Mouse (Mus musculus) CH12.LX (cell line): ENCODE data around the gene Neurl4. TPM values are rescaled to one million over a fixed set of nuclear protein-coding genes. Genes with fewer than 3 reads are reported as not detected.

Source experiments
- DNase-seq: peaks from one replicate; pipeline ENCODE4 v3.0.0-alpha.2; 2013; ENCODE audit errors: extremely low read depth
- H3K27ac ChIP-seq: 2 replicates; pipeline ENCODE4 v1.5.1; 2012; ENCODE audit warnings: low read depth, mild to moderate bottlenecking, control low read depth, moderate library complexity; ENCODE audit not compliant: insufficient read depth
- H3K27me3 ChIP-seq: replicated peaks from 2 replicates; pipeline ENCODE3; 2012; ENCODE audit warnings: inconsistent platforms
- H3K36me3 ChIP-seq, 2 experiments: replicated peaks in 1 of 2; 2 replicates each; pipeline versions ENCODE3 to v1.6.1; 2012; ENCODE audit warnings: inconsistent platforms in 1 of 2, low read length in 1 of 2, mild to moderate bottlenecking in 1 of 2, mixed read lengths in 1 of 2, moderate library complexity in 1 of 2; ENCODE audit not compliant: control insufficient read depth in 1 of 2, insufficient read depth in 1 of 2
- H3K4me1 ChIP-seq, 2 experiments: 2 replicates each; pipeline ENCODE4 v1.6.1; 2012; ENCODE audit warnings: inconsistent platforms in 1 of 2, moderate library complexity in 1 of 2; ENCODE audit not compliant: insufficient read depth in 2 of 2, control insufficient read depth in 1 of 2
- H3K4me2 ChIP-seq: 2 replicates; pipeline ENCODE4 v1.6.1; 2012; ENCODE audit warnings: low read depth, mild to moderate bottlenecking, control low read depth; ENCODE audit not compliant: poor library complexity, insufficient read depth, severe bottlenecking
- H3K4me3 ChIP-seq, 3 experiments: fragments of 150-350 bp in 1 of 3; sonication (generic) in 1 of 3; replicated peaks in 1 of 3; 2 replicates each; pipeline versions ENCODE3 to v1.5.1; 2011 to 2012; ENCODE audit warnings: low read depth in 2 of 3, low read length in 2 of 3, mild to moderate bottlenecking in 2 of 3, moderate library complexity in 2 of 3, control low read depth in 1 of 3, improper control_type of control experiment in 1 of 3, inconsistent platforms in 1 of 3, mixed read lengths in 1 of 3; ENCODE audit not compliant: poor library complexity in 1 of 3
- H3K79me2 ChIP-seq: replicated peaks from 2 replicates; pipeline ENCODE4 v1.6.1; 2012; ENCODE audit warnings: mild to moderate bottlenecking, moderate library complexity; ENCODE audit not compliant: control insufficient read depth, poor library complexity, insufficient read depth, severe bottlenecking; ENCODE audit errors: extremely low read depth
- H3K9ac ChIP-seq: 2 replicates; pipeline ENCODE4 v1.6.1; 2012; ENCODE audit warnings: low read depth, mild to moderate bottlenecking, control low read depth, moderate library complexity; ENCODE audit not compliant: insufficient read depth
- H3K9me3 ChIP-seq: replicated peaks from 2 replicates; pipeline ENCODE3; 2012; ENCODE audit warnings: low read length, inconsistent platforms, mixed read lengths
- BHLHE40 ChIP-seq: IDR thresholded peaks from 2 replicates; pipeline ENCODE4 v1.6.1; 2011; ENCODE audit warnings: mild to moderate bottlenecking, low read depth, low read length, improper control_type of control experiment
- CHD1 ChIP-seq: IDR thresholded peaks from 2 replicates; pipeline ENCODE4 v1.6.1; 2012; ENCODE audit warnings: low read depth, low read length, improper control_type of control experiment, inconsistent platforms
- CHD2 ChIP-seq: IDR thresholded peaks from 2 replicates; pipeline ENCODE4 v1.6.1; 2011; ENCODE audit warnings: low read length, improper control_type of control experiment
- E2F4 ChIP-seq: IDR thresholded peaks from 2 replicates; pipeline ENCODE4 v1.6.1; 2011; ENCODE audit warnings: low read depth, low read length, improper control_type of control experiment; ENCODE audit not compliant: insufficient replicate concordance
- ELF1 ChIP-seq: IDR thresholded peaks from 2 replicates; pipeline ENCODE4 v1.6.1; 2014; ENCODE audit warnings: low read depth, mild to moderate bottlenecking, inconsistent platforms, low read length, improper control_type of control experiment
- EP300 ChIP-seq: IDR thresholded peaks from 2 replicates; pipeline ENCODE4 v1.6.1; 2011; ENCODE audit warnings: low read length, improper control_type of control experiment
- IRF4 ChIP-seq: IDR thresholded peaks from 2 replicates; pipeline ENCODE4 v1.6.1; 2014; ENCODE audit warnings: low read depth, mild to moderate bottlenecking, inconsistent platforms, low read length, improper control_type of control experiment
- JUN ChIP-seq: IDR thresholded peaks from 2 replicates; pipeline ENCODE4 v1.6.1; 2011; ENCODE audit warnings: low read depth, mild to moderate bottlenecking, low read length, improper control_type of control experiment, moderate library complexity; ENCODE audit not compliant: insufficient read depth
- JUND ChIP-seq: conservative IDR thresholded peaks from 2 replicates; pipeline ENCODE4 v1.6.1; 2011; ENCODE audit warnings: low read depth, low read length, improper control_type of control experiment
- KAT2A ChIP-seq: IDR thresholded peaks from 2 replicates; pipeline ENCODE4 v1.6.1; 2012; ENCODE audit warnings: low read length, improper control_type of control experiment, inconsistent platforms; ENCODE audit not compliant: insufficient replicate concordance
- MAX ChIP-seq: IDR thresholded peaks from 2 replicates; pipeline ENCODE4 v1.6.1; 2011; ENCODE audit warnings: low read length, improper control_type of control experiment
- MXI1 ChIP-seq: IDR thresholded peaks from 2 replicates; pipeline ENCODE4 v1.6.1; 2011; ENCODE audit warnings: mild to moderate bottlenecking, low read depth, low read length, improper control_type of control experiment
- NRF1 ChIP-seq: IDR thresholded peaks from 2 replicates; pipeline ENCODE4 v1.6.1; 2014; ENCODE audit warnings: low read depth, mild to moderate bottlenecking, inconsistent platforms, low read length, improper control_type of control experiment, moderate library complexity
- PAX5 ChIP-seq: IDR thresholded peaks from 2 replicates; pipeline ENCODE4 v1.6.1; 2012; ENCODE audit warnings: low read length, inconsistent platforms, mixed read lengths
- POLR2A ChIP-seq: IDR thresholded peaks from 2 replicates; pipeline ENCODE4 v1.6.1; 2011; ENCODE audit warnings: low read depth, mild to moderate bottlenecking, improper control_type of control experiment, low read length
- UBTF ChIP-seq: IDR thresholded peaks from 2 replicates; pipeline ENCODE4 v1.6.1; 2012; ENCODE audit warnings: low read depth, mild to moderate bottlenecking, inconsistent platforms, low read length, improper control_type of control experiment, moderate library complexity
- USF1 ChIP-seq: IDR thresholded peaks from 2 replicates; pipeline ENCODE4 v1.6.1; 2014; ENCODE audit warnings: low read depth, mild to moderate bottlenecking, inconsistent platforms, low read length, improper control_type of control experiment
- ZKSCAN1 ChIP-seq: IDR thresholded peaks from 2 replicates; pipeline ENCODE4 v1.6.1; 2012; ENCODE audit warnings: low read depth, inconsistent platforms, low read length, improper control_type of control experiment, borderline replicate concordance
- ZMIZ1 ChIP-seq: IDR thresholded peaks from 2 replicates; pipeline ENCODE4 v1.6.1; 2012; ENCODE audit warnings: low read depth, mild to moderate bottlenecking, inconsistent platforms, low read length, improper control_type of control experiment
- ZNF384 ChIP-seq: IDR thresholded peaks from 2 replicates; pipeline ENCODE4 v1.6.1; 2012; ENCODE audit warnings: low read depth, low read length, improper control_type of control experiment, inconsistent platforms
- dilution Hi-C: fragments of 300-500 bp; cut with MboI; formaldehyde crosslinking; loops from 2 replicates; pipeline ENCODE4 v1.14.3; 2020; ENCODE audit warnings: low sequenced_read_pairs; ENCODE audit not compliant: extremely low pct_unique_long_range_greater_than_20kb, extremely low pct_ligation_motif_present
- in situ Hi-C: fragments of 300-500 bp; cut with MboI; formaldehyde crosslinking; loops from 3 replicates; pipeline ENCODE4 v1.14.3; 2019; ENCODE audit warnings: low sequenced_read_pairs, low pct_ligation_motif_present, low pct_unique_long_range_greater_than_20kb, mixed read lengths
- polyA plus RNA-seq: library from polyadenylated mRNA; unstranded; fragments of >175 nt; gene quantifications from 2 replicates; pipeline ENCODE4 v1.2.1, GENCODE M21; 2012; ENCODE audit warnings: low read depth; ENCODE audit not compliant: insufficient read length
- total RNA-seq, 2 experiments: library from RNA; depleted of rRNA; stranded (reverse); fragments of 300-350 nt in 1 of 2; fragments of >200 nt in 1 of 2; gene quantifications; 2 replicates each; pipeline ENCODE4 v1.2.3; 2012 to 2014

Neurl4 gene
- total and polyA plus RNA-seq, 3 experiments = 21.4 to 51.0 (median 40.1) TPM

GRCm38 (mm10) chr11:69864138-69864860 is 36.6 kb upstream of the Neurl4 start:
- Histone ChIP-seq H3K9me3 (no peaks in the 10 kb centered on the region), H3K27ac (no peak overlapping the region), H3K4me1 (no peaks in the 10 kb centered on the region), H3K79me2 (no peaks in the 10 kb centered on the region), H3K9ac (no peak overlapping the region), H3K36me3 (no peaks in the 10 kb centered on the region), H3K4me3 (no peak overlapping the region), H3K27me3 (peaks cover 25% of the 10 kb centered on the region), H3K4me2 (no peak overlapping the region)
- dilution Hi-C loops = no loop called here
- TF ChIP-seq BHLHE40 = 0 out of 2 replicates have a peak, but pooled peaks have one; percentile 26
- TF ChIP-seq EP300 = no peak
- DNase-seq = no peak
- in situ Hi-C loops = no loop called here

DNA sequence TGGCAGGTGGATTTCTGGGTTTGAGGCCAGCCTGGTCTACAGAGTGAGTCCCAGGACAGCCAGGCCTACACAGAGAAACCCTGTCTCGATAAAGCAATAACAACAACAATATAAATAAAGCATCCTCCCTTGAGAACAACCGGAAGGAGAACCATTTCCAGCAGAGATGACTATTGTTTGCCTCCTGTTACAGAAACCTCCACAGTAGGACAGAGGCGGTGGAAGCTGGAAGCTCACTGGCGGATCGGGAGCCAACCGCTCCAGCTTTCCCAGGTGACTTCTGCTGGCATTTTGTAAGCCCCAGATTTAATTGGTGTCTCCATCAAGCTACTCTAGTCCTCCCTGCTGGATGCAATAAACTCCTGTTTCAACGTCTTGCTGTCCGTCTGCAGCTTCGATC is 35.3 kb upstream of the Neurl4 start:
- peaks cover 23% of the 10 kb centered on the region for H3K27me3 ChIP-seq
- no peaks in the 10 kb centered on the region for H3K9me3 ChIP-seq
- H3K79me2 ChIP-seq = no peaks in the 10 kb centered on the region
- in situ Hi-C loops (no loop called here), dilution Hi-C loops (no loop called here)
- no peak for DNase-seq
- no peak overlapping the region for H3K4me2 ChIP-seq
- H3K4me3 ChIP-seq = no peak overlapping the region
- TF ChIP-seq USF1 = no peak
- no peak for TF ChIP-seq JUND
- TF ChIP-seq MAX = no peak
- no peak for TF ChIP-seq POLR2A
- no peak for TF ChIP-seq ZMIZ1
- no peak for TF ChIP-seq EP300
- no peak for TF ChIP-seq ELF1
- TF ChIP-seq ZNF384 = no peak
- no peak for TF ChIP-seq PAX5
- TF ChIP-seq CHD1 = no peak
- TF ChIP-seq UBTF = no peak
- TF ChIP-seq CHD2 = no peak
- TF ChIP-seq NRF1 = no peak
- TF ChIP-seq KAT2A = no peak
- H3K4me1 ChIP-seq = peaks cover 0 to 3% of the 10 kb centered on the region in 2 experiments; a peak in 1 of 4 replicates
- no peaks in the 10 kb centered on the region for H3K36me3 ChIP-seq
- H3K9ac ChIP-seq = no peak overlapping the region
- no peak overlapping the region for H3K27ac ChIP-seq

DNA sequence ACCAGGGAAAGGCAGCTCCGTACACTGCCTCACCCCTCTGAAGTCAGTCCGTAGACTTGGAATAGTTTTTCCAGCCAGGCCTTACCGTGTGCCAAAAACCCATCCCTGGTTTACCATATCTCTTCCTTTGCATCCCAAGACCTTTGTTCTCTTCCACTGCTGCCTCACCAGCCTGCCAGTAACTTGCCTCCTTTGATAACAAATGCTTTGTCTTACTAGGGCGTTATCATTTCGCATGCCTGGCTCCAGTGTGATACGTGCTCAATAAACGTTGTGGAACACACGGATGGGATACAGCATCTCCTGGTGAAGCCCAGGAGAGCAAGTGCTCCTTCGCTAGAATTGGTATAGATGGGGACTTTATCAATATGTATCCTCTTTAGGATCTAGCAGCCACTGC is 33.5 kb upstream of the Neurl4 start:
- Histone ChIP-seq H3K36me3 (no peaks in the 10 kb centered on the region), H3K9ac (no peak overlapping the region), H3K79me2 (no peaks in the 10 kb centered on the region), H3K4me3 (no peak overlapping the region), H3K9me3 (no peaks in the 10 kb centered on the region), H3K27ac (no peak overlapping the region), H3K4me2 (no peak overlapping the region), H3K27me3 (peaks cover 22% of the 10 kb centered on the region), H3K4me1 (peaks cover 4 to 18% of the 10 kb centered on the region in 2 experiments)
- TF ChIP-seq JUN = no peak
- no peak for TF ChIP-seq KAT2A
- TF ChIP-seq MXI1 = no peak
- TF ChIP-seq BHLHE40 = no peak
- TF ChIP-seq IRF4 = no peak
- TF ChIP-seq ZKSCAN1 = no peak
- no peak for TF ChIP-seq MAX
- TF ChIP-seq EP300 = no peak
- no peak for TF ChIP-seq USF1
- no peak for TF ChIP-seq E2F4
- no peak for DNase-seq
- in situ Hi-C loops = no loop called here
- dilution Hi-C loops = no loop called here
